Mouse (Mus musculus) C2C12 (cell line): ENCODE results near the gene Gm5134. TPM values are rescaled to one million over a fixed set of nuclear protein-coding genes. Genes with fewer than 3 reads are reported as not detected.

Experiments used
- H3K27me3 ChIP-seq: one replicate; pipeline ENCODE4 v1.6.1; 2011; ENCODE audit not compliant: control insufficient read depth, insufficient read depth, insufficient read length
- H3K36me3 ChIP-seq: one replicate; pipeline ENCODE4 v1.6.1; 2011; ENCODE audit not compliant: control insufficient read depth, insufficient read depth
- H3K4me3 ChIP-seq: one replicate; pipeline ENCODE4 v1.5.1; 2011; ENCODE audit warnings: mild to moderate bottlenecking, control low read depth; ENCODE audit not compliant: poor library complexity, insufficient read depth, severe bottlenecking
- H3K79me2 ChIP-seq: one replicate; pipeline ENCODE4 v1.6.1; 2011; ENCODE audit not compliant: control insufficient read depth, insufficient read depth
- H3K79me3 ChIP-seq: one replicate; pipeline ENCODE4 v1.6.1; 2011; ENCODE audit warnings: low read depth, control low read depth
- H3ac ChIP-seq: one replicate; pipeline ENCODE3; 2011; ENCODE audit warnings: low read depth; ENCODE audit not compliant: control insufficient read depth, insufficient read length
- CEBPB ChIP-seq: IDR thresholded peaks from one replicate; pipeline ENCODE4 v1.6.1; 2011; ENCODE audit warnings: low read depth, mild to moderate bottlenecking, control low read depth, moderate library complexity
- CTCF ChIP-seq: IDR thresholded peaks from one replicate; pipeline ENCODE4 v1.5.1; 2011; ENCODE audit not compliant: control insufficient read depth, insufficient read depth, insufficient read length
- FOSL1 ChIP-seq: IDR thresholded peaks from one replicate; pipeline ENCODE4 v1.8.0; 2011; ENCODE audit warnings: mild to moderate bottlenecking, low read length; ENCODE audit not compliant: poor library complexity, insufficient read depth, severe bottlenecking
- MAX ChIP-seq: IDR thresholded peaks from one replicate; pipeline ENCODE4 v1.6.1; 2011; ENCODE audit warnings: mild to moderate bottlenecking, control low read depth
- MYOD1 ChIP-seq: IDR thresholded peaks from one replicate; pipeline ENCODE4 v1.6.1; 2011; ENCODE audit warnings: low read depth; ENCODE audit not compliant: control insufficient read depth, insufficient read length
- MYOG ChIP-seq: IDR thresholded peaks from one replicate; pipeline ENCODE4 v1.6.1; 2011; ENCODE audit not compliant: control insufficient read depth, insufficient read length; ENCODE audit errors: extremely low read depth
- USF1 ChIP-seq: IDR thresholded peaks from one replicate; pipeline ENCODE4 v1.6.1; 2011; ENCODE audit warnings: low read depth, mild to moderate bottlenecking, control low read depth, moderate library complexity
- polyA plus RNA-seq: library from polyadenylated mRNA; unstranded; fragments of >200 nt; fragmentation: generic; extraction: Trizol; gene quantifications from one replicate; pipeline ENCODE4 v1.2.1, GENCODE M21; 2012; ENCODE audit warnings: missing spikeins

Gm5134 gene
- polyA plus RNA-seq, 1 experiment = not detected

- Histone ChIP-seq H3K79me2 (no peaks in the 10 kb centered on the region), H3K27me3 (no peaks in the 10 kb centered on the region), H3K79me3 (no peaks in the 10 kb centered on the region), H3K36me3 (no peaks in the 10 kb centered on the region), H3ac (no peak overlapping the region), H3K4me3 (no peak overlapping the region)
- TF ChIP-seq USF1 = no peak
- no peak for TF ChIP-seq FOSL1
Observed at GRCm38 (mm10) chr10:76025470-76026190, 71.3 kb downstream of the Gm5134 start.

GRCm38 (mm10) chr10:76027127-76028015, 73.1 kb downstream of the Gm5134 start:
- no peaks in the 10 kb centered on the region for H3K79me3 ChIP-seq
- TF ChIP-seq USF1 = no peak
- TF ChIP-seq MYOD1 = no peak
- TF ChIP-seq FOSL1 = no peak
- TF ChIP-seq MYOG = no peak
- TF ChIP-seq MAX = no peak
- TF ChIP-seq CTCF = no peak
- no peak for TF ChIP-seq CEBPB
- no peaks in the 10 kb centered on the region for H3K27me3 ChIP-seq
- no peaks in the 10 kb centered on the region for H3K36me3 ChIP-seq
- H3K79me2 ChIP-seq = no peaks in the 10 kb centered on the region
- H3ac ChIP-seq = no peak overlapping the region
- H3K4me3 ChIP-seq = no peak overlapping the region

- H3K79me2 ChIP-seq = peaks cover 5% of the 10 kb centered on the region
- no peak overlapping the region for H3ac ChIP-seq
- H3K27me3 ChIP-seq = no peaks in the 10 kb centered on the region
- peaks cover 4% of the 10 kb centered on the region for H3K79me3 ChIP-seq
- no peak overlapping the region for H3K4me3 ChIP-seq
- TF ChIP-seq MAX (no peak), USF1 (no peak), MYOD1 (no peak), MYOG (no peak), CTCF (no peak), CEBPB (no peak), FOSL1 (no peak)
- no peaks in the 10 kb centered on the region for H3K36me3 ChIP-seq
Observed at GRCm38 (mm10) chr10:76028016-76028366, 73.7 kb downstream of the Gm5134 start.

- no peak overlapping the region for H3ac ChIP-seq
- TF ChIP-seq MAX = no peak
- no peak for TF ChIP-seq USF1
- no peak for TF ChIP-seq FOSL1
- no peak for TF ChIP-seq MYOG
- H3K27me3 ChIP-seq = no peaks in the 10 kb centered on the region
- H3K79me2 ChIP-seq = peaks cover 9% of the 10 kb centered on the region
- peaks cover 8% of the 10 kb centered on the region for H3K79me3 ChIP-seq
- no peak overlapping the region for H3K4me3 ChIP-seq
- H3K36me3 ChIP-seq = no peaks in the 10 kb centered on the region
Observed at GRCm38 (mm10) chr10:76028396-76028795, 74.1 kb downstream of the Gm5134 start.

GRCm38 (mm10) chr10:76029276-76029675, 75.0 kb downstream of the Gm5134 start:
- Histone ChIP-seq H3K79me2 (peaks cover 18% of the 10 kb centered on the region), H3ac (no peak overlapping the region), H3K79me3 (peaks cover 17% of the 10 kb centered on the region), H3K27me3 (no peaks in the 10 kb centered on the region), H3K4me3 (no peak overlapping the region), H3K36me3 (peaks cover 1% of the 10 kb centered on the region)
- TF ChIP-seq MYOD1 (no peak), CTCF (no peak), MAX (no peak), MYOG (no peak), FOSL1 (no peak)

- no peak overlapping the region for H3ac ChIP-seq
Observed at GRCm38 (mm10) chr10:76030496-76030895, 76.2 kb downstream of the Gm5134 start.

More at GRCm38 (mm10) chr10:76030496-76030895, 76.2 kb downstream of the Gm5134 start:
- Histone ChIP-seq H3K27me3 (no peaks in the 10 kb centered on the region), H3K36me3 (peaks cover 6% of the 10 kb centered on the region), H3K4me3 (no peak overlapping the region), H3K79me2 (peaks cover 30% of the 10 kb centered on the region), H3K79me3 (peaks cover 27% of the 10 kb centered on the region)
- TF ChIP-seq MAX = no peak
- TF ChIP-seq USF1 = no peak
- TF ChIP-seq MYOG = no peak
- no peak for TF ChIP-seq CTCF
- no peak for TF ChIP-seq CEBPB
- TF ChIP-seq FOSL1 = no peak
- no peak for TF ChIP-seq MYOD1
